Mouse (Mus musculus) embryonic fibroblast, embryonic 13.5 days (primary cell): ENCODE measurements around the gene Psmd11.

Experiments
- CTCF ChIP-seq: IDR thresholded peaks from 2 replicates; pipeline ENCODE4 v1.5.1; 2011; ENCODE audit warnings: mild to moderate bottlenecking, control low read depth, low read length, moderate library complexity, borderline replicate concordance; ENCODE audit not compliant: insufficient read depth
- POLR2A ChIP-seq: IDR thresholded peaks from 2 replicates; pipeline ENCODE4 v1.6.1; 2011; ENCODE audit warnings: low read depth, mild to moderate bottlenecking, control low read depth, low read length, moderate library complexity

DNA sequence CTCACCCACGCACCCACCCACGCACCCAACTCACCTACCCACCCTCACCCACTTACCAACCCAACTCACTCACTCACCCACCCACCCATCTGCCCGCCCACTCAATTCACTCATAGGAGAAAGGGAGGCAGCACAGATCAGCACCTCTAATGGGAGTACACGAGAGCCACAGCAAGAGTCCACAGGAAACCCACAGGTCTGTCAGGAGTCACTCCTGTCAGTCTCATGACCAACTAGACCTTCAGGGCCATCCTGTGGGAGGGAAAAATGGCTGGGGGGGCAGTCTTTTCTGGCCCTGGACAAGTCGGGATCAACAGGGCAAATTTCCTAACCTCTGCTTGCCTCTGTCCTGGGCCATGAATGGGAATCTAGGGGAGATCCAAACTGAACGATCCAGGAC is 79.4 kb downstream of the Psmd11 start:
- TF ChIP-seq CTCF = no peak
- no peak for TF ChIP-seq POLR2A
